Mouse (Mus musculus): ENCODE data around the gene Gins2. TPM values are rescaled to one million over a fixed set of nuclear protein-coding genes. Genes with fewer than 3 reads are reported as not detected.

Gene Gins2
- polyA plus RNA-seq (2015; fragmentation: Nextera tagmentation; extraction: Ambion mirVana): 60.0 and 77.9 TPM in 2 replicates

DNA sequence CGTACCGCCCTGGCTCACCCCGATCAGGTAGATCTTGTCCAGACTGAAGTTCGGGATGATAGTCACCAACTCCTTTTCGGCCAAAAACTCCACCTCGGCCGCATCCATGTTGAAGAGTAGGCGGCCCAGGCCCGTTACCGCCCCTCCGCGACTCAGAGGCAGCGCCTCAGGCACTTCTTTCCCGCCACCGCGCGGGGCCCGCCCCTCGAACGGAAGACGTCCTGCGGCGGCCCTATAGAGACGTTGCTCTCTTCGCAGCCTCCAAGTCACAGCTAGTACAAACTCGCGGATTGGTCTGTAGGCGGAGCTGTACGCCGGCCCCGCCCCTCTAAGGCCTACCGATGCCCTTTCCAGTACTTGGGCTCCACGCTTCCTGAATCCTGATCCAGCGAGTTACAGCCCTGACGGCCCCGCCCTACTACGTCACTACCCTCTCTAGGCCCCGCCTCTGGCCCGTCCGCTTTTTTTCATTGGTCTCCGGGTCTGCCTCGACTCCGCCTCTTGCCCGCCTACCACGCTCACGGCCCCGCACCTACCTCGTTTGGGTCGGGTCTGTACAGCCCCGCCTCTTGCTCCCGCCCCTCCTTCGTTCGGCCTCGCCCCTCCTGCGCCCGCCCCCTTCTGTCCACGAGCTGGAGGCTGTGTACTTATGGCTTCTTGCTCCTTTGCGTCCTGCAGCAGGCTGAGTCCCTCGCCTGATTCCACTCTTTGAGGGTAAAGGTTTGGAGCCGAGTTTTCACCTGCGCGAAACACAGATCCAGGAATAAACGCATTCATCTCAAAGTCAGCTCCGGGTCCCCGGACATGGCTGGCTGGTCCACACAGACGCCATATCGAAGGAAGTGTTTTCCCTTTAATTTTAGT is at the start of gene Gins2:
TSS of gene Gins2 (minus strand) at position 397 of the 864 bp plus-strand sequence.
- peak; percentile 99 for DNase-seq (ENCODE audit: low spot score)

DNA sequence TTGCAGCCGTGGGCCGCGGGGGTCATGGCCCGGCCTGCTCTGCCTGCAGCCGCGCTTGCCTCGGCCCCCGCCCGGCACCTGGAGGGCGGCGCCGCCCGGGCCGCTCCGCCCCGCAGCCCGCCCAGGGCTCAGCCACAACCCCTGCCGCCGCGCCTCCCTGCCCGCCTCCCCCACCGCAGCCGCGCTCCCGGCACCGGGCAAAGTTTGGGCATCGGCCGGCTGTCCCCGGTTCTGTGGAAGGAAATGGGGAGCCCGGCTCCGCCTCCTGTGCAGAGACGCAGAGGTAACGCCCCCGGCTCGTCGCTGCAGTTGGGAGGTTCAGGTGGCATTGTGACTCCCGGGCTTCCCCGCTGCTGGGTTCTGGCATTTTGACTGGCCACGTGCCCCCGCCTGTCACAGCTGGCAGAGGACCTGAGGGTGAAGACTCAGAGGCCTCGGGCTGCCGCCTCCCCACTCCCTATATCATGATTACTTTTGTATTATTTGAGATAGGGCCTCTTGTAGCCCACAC is 45.3 kb upstream of the Gins2 start:
- peak; percentile 67 for DNase-seq (ENCODE audit: low spot score)

DNA sequence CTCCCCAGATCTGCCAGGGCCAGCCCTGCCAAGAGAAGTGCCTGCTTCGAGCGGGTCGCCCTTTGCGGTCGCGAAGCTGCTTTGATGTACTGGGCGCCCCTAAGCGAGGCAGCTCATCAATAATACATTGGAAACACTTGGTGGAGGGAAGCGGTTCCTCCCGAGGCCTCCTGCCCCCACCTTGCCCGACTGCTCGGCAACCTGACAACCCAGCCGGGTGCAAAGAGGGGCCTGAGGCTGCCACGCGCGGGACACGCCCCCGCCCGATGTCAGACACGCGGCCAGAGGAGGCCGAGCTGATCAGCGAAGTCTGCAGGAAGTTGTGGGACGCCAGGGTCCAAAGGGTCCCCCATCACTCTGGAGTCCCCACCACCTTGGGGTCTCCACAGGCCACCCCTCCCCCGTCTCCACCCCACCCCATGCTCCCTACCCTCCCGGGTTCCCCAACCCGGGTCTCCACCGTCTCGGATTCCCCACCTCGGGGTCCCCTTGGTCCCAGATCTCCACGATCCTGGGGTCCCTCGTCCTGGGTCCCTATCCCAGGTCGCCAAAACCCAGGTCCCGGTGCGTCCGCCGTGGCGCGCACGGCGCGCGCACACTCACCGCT is 44.7 kb upstream of the Gins2 start:
- DNase-seq (ENCODE audit: low spot score): no peak

DNA sequence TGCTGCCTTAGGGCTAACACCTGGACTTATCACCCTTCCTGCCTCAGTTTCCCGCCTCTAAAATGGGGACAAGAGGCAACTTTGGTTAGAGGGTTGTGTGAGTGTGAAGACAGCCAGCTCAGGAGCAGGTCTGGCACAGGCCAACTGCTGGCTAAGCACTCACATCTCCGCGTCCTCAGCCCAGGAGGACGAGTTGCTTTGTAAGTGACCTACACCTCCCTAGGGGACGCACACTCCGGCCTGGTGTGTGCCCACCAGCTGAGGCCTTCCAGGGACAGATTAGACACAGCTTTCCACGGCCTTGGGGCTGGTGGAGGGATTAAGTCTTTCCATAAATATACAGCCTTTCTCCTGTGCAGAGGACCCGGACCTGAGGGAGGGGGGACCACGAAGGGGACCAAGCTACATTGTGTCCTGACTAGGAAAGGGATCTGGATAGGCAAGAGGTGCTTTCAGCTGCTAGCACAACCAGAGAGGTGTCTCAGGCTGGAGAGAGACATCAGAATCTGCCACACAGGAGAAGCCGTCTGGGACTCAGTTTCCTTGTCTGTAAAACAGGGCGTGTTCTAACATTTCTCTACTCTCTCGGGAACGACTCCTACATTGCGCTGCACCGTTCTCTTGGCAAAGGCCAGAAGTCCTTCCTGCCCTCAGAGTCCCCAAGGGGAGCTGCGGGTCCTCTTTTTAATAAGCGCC is 44.0 kb upstream of the Gins2 start:
- DNase-seq (ENCODE audit: low spot score): no peak

DNA sequence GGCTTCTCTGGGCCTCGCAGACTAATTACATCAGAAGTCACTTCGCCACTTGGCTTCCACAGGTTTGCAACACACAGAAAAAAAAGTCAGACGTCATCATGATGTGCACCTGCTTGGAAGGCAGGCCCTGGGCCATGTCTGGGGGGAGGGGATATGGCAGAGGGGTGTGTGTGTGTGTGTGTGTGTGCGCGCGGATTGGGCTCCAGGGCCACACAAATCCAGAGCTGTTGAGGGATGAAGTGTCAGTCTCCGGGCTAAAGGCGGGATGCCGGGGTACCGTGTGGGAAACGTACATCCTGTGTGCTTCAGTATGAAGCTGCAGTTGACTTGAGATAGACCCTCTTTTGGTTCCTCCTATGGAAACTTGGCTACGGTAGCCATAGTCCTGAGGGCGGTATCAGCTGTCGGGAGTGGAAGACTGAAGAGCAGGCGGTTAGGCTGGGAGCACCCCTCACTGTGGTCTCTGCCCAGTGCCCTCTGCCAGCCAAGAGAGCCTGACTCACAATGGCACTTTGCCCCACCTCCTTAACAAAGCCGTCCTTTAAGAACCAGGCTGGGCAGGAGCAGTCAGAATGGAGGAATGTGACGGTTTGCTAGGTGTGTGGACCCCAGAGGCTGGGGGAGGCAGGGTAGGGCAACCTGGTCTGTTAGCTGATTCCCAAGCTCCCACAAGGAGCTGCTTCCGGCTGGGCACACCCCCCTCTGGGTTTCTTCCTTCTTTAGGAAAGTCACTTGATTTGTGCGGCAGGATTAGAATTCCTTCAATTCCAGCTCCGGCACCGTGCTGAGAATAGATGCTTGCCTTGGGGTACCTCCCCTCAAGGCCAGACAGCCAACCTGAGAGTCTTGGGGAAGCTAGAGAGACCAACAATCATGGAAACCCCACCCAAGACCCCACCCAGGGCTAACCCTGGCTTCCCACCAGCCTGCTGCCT is 42.6 kb upstream of the Gins2 start:
- no peak for DNase-seq (ENCODE audit: low spot score)

DNA sequence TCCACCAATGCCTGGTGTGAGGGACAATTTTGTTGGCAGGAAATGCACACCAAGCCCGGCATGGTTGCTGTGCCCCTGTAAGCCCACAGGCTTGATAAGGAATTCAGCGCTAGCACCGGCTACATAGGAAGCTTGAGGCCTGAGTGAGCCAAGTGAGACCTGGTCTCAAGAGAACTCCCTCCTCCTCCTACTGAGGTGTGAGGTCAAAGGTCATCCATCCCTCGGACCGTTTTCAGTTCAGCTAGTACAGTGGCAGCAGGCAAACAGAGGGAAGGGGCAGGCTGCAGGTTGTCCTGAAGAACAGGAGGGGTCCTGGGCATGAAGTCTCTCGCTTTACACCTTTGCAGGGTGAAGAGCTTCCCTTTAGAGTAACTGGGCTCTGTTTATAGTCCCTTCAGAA is 41.7 kb upstream of the Gins2 start:
- no peak for DNase-seq (ENCODE audit: low spot score)

DNA sequence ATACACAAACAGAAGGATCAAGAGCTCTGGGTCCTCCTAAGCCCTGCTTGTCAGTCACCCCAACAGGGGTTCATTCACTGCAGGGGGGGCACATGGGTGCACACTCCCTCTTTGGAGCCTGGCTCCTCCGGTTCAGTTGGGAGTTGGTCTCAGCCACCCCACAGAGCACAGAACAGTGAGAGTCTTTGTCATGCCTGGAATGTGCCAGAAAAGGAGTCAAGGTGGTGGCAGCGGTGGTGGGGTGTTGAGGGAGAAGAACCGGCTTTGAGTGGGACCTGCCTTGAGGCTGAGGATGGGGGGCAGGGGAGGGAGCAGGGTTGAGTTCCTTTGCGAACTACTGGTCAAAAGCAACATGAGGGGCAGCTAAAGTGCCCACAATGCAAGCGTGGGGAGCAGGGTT is 40.9 kb upstream of the Gins2 start:
- DNase-seq (ENCODE audit: low spot score): no peak

DNA sequence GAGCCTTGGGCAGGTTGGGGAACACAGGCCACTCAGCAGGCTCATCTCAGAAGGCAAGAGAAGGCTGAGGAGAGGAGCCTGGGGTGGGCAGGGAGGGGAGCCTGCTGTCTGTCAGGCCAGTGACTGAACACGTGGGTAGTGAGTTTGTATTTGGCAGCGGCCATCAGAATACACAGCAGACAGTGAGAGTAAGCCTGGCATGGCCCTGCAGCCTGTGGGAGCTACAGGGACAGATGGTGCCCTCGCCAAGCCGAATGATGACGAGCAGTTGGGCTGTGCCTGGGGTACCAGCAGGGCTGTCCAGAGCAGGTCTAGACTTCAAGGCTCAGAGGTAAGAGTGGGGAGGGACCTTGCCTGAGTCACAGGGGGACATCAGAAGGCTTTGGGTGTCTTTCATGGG is 38.2 kb upstream of the Gins2 start:
- no peak for DNase-seq (ENCODE audit: low spot score)

DNA sequence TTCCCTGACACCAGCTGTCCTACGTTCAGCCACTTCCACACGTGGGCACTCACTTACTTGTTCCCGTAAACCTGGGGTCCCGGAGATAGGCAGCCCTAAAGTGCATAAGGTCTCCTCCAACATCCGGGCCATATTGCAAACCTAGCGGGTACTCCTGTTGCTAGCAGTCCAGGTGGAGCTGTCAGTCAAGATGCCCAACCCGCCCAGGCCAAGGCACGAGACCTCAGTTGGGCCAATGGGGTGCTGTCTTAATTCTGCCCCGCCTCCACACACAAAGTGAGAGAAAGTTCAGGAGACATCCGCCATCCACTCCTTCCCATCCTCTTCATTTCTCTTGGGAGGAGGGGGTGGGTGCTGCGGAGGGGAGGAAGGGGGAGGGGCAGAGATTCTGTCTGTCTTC is 37.4 kb upstream of the Gins2 start:
- DNase-seq (ENCODE audit: low spot score): no peak

DNA sequence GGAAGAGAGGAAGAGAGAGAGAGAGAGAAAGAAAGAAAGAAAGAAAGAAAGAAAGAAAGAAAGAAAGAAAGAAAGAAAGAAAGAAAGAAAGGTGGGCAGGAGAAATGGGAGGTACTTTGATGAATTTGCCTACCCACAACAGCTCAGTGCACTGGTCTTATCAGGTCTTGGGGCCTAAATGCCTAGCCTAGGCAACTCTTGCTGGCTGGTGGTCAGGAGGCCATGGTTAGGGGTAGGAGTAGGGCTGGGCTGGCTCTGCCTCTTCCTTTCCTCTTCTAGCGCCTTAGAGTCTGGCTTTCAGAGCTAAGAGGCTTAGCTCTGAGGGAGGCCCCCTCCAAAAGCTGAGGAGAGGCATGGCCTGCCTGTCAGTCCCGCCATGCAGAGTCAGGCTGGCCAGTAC is 34.5 kb upstream of the Gins2 start:
- no peak for DNase-seq (ENCODE audit: low spot score)

DNA sequence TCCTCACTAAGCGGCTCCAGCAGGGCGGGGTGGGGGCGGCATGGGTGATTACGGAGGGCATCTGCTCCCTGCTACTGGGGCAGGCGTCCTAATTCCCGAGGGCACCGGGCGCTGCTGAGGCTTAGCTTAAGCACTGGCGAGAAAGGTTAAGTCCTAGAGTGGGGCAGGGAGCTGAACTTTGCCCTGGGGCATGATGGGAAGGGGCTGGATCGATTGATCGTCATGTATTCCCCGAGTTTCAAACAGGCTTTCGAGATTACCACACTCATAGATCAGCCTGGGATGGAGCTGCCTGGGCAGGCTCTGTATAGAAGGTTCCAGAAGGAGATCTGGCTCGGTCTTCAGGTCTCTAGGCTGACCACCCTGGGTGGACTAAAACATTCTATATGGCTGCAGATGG is 33.1 kb upstream of the Gins2 start:
- DNase-seq (ENCODE audit: low spot score): no peak

DNA sequence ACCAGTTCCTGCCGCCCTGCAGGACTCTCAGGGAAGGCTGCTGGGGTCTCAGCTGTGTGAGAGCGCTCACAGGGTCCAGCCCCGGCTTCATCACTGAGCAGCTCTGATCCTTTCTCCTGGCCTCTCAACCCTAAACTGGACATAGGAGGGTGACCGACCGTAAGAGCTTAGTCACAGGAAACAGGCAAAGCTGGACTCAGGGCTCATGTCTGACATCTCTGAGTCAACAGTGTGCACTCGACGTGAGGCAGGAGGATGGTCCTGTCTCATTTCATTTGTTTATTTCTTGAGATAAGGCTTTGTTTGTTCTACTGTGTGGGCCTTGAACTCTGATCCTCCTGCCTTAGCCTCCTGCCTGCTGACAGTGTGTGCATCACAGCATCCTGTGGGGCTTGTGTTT is 31.3 kb upstream of the Gins2 start:
- no peak for DNase-seq (ENCODE audit: low spot score)

DNA sequence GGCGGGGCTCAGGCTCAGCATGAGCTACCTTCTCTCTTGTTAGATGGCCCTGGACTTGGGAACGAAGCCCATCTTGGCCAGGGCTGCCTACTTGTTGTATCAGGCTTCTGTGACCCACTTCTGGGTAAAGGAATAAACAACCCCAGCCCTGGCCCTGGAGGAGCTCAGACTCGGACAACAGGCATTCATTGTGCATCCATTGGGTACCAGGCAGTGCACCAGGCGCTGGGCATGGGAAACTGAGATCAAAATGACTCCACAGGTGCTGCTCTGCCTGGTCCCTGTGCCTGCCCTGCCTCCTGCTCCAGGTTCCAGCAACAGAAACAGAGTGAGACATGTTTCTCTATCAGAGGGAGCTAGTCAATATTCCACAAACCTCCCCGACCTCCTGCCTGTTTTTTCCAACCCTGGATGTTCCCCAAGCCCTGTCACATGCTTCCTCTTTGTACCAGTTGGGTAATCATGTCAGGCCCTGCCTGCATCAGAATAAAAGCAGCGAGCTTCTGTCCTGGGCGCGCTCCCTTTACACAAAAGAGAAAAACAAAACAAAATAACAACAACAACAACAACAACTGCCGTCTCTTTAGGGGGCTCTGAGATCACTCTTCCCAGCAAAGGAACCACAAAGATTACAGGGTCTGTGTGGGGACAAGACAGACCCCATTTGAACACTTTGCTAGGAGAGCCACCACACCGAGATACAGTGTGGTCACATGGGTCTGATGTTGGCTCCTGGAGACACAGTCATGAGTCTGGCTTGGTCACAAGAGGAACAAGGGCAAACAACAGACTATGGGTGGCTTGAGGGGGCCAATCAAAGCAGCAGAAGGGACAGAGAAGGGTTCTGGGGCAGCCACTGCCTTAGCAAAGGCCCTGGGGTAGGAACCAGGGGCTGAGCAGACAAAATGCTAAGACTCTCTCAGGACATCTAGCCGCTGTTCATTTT is 30.4 kb upstream of the Gins2 start:
- no peak for DNase-seq (ENCODE audit: low spot score)

DNA sequence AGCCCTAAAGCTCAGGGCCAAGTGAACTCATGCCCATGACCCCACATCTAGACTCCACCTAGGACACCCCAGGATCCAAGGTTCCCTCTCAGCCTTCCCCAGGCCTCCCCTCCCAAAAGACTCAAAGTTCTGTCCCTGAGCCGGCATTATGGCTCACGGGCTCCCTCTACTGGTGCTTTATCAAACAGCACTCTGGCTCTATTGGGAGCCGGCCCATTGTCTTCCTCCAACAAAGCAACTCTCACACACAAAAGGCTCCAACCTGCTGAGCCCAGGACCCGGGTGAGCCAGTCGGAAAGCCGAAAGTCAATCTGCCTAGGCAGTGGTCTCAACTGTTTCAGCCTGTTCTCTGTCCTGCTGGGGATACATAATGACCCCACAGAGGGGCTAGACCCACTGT is 29.0 kb upstream of the Gins2 start:
- peak; percentile 77 for DNase-seq (ENCODE audit: low spot score)

DNA sequence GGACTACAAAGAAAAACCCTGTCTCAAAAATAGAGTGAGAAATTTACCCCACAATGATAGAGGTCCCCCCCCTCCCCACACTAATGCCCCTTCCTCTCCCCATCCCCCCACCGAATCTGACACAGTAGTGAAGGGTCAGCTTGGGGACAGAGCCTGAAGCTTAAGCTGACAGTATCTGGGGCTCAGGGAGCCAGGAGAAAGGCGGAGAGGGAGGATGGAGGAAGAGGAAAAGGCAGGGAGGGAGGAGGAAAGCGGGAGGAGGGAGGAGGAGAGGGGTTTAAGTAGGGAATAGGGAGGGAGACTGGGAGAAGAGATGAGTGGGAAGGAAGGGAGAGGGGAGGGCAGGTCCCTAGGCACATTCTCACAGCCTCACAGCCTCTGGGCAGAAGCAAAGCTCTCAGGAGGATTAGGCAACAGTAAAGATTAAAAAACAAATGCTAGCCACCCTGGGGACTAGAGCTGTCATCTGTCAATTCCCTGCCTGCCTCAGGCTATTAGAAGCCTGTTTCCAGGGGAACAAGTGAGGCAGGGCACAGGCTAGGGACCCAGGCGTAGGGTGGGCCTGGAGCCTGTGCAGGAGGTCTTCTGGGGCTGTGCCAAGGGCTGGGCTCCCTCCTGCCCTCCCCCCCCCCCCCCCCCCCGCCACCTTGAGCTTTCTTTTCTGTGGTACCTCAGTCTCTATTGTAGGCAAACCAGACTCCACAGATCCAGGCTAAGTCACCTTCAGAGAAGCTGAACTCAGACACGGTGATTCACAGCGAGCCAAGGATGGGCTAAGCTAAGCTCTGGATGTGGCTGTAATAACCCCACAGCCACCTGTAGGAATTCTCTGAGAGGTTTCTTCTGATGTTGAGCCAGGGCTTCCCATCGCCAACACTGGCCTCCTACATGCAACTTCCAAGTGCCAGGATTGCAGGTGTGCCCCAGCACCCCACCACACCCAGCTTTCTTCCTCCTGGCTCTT is 27.8 kb upstream of the Gins2 start:
- no peak for DNase-seq (ENCODE audit: low spot score)

DNA sequence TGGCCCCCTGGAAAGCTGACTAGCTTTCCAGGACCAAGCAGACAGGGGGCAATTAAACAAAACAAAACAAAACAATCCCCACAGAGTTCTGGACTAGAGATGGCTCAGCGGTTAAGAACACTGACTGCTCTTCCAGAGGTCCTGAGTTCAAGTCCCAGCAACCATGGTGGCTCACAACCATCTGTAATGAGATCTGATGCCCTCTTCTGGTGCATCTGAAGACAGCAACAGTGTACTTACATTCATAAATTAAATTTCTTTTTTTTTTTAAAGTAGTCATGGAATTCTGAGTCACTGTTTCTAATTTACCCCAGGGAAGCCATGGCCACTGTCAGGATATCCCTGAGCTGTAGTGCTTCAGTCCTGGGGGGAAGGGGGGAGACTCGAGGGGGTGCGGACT is 25.4 kb upstream of the Gins2 start:
- DNase-seq (ENCODE audit: low spot score): no peak

DNA sequence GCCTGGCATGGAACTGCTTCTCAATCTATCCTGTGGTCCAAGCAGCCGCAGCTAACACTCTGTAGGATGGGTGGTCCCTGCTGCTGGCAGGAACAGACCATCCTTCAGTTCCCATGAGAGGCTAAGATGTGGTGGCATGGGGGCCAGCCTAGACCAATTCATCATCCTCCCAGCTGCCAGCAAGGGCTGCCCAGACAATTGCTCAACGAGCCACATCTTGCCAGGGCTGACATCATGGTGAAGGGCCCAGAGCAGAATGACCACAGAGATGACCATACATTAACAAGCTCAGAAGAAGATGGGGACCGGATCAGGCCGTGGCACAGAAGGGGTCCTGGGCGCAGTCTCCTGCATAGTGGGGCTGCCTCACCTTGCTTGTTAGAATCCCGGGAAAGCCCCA is 21.7 kb upstream of the Gins2 start:
- no peak for DNase-seq (ENCODE audit: low spot score)

DNA sequence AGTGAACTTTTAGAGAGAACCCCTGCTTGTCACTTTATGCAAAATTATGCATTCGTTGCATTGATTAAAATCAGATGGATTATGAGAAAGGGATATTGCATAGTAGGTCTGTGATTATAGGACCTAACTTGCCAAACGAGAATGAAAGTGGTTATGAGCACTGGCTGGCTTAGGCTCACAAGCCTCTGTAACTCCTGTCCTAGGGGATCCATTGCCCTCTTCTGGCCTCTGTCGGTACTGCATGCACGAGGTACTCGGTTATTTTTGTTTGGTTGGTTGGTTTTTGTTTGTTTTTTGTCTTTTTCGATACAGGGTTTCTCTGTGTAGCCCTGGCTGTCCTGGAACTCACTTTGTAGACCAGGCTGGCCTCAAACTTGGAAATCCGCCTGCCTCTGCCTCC is 18.8 kb upstream of the Gins2 start:
- DNase-seq (ENCODE audit: low spot score): peak; percentile 77

DNA sequence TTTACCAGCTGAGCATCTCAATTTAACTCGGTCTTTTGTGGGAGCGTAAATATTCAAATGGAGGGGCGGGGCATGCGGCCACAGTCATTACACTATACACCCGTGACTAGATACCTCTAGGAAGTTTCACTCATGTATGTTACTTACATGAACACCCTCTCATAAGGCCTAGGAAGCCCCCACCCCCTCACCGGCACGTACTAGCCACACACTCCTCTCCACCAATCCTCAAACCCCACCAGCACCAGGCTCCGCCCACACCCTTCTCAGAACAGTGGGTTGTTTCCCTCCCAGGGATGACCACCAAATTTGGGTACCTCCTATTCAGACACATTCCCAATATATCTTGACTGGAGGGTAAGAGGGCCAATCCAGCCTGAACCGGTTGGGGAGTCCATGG is 18.4 kb upstream of the Gins2 start:
- no peak for DNase-seq (ENCODE audit: low spot score)

All from thymus, postnatal 0 days (tissue).